Mouse (Mus musculus) heart, embryonic 11.5 days (tissue): Measurements from ENCODE around the gene Plxdc2. TPM values are rescaled to one million over a fixed set of nuclear protein-coding genes. Genes with fewer than 3 reads are reported as not detected.

Experiments
- ATAC-seq: fragments of 200-750 bp; cut with Nextera tagmentation; replicated peaks from 2 replicates; pipeline ENCODE4 v1.8.0; 2017; ENCODE audit warnings: moderate library complexity; ENCODE audit not compliant: insufficient number of reproducible peaks, low FRiP score, low TSS enrichment
- H3K27ac ChIP-seq: fragments of 300-500 bp; sonication (generic); 2 replicates; pipeline ENCODE4 v1.5.1; 2014; ENCODE audit warnings: mild to moderate bottlenecking, low read depth, low read length
- H3K27me3 ChIP-seq: fragments of 300-500 bp; sonication (generic); 2 replicates; pipeline ENCODE4 v1.6.1; 2014; ENCODE audit warnings: mild to moderate bottlenecking, low read length, mixed read lengths; ENCODE audit not compliant: control insufficient read depth, insufficient read depth
- H3K36me3 ChIP-seq: fragments of 300-500 bp; sonication (generic); 2 replicates; pipeline ENCODE4 v1.6.1; 2014; ENCODE audit warnings: mild to moderate bottlenecking, low read length, moderate library complexity, mixed read lengths; ENCODE audit not compliant: control insufficient read depth, insufficient read depth
- H3K4me1 ChIP-seq: fragments of 300-500 bp; sonication (generic); 2 replicates; pipeline ENCODE4 v1.6.1; 2014; ENCODE audit warnings: low read length; ENCODE audit not compliant: control insufficient read depth, insufficient read depth
- H3K4me2 ChIP-seq: fragments of 300-500 bp; sonication (generic); 2 replicates; pipeline ENCODE4 v1.6.1; 2014; ENCODE audit warnings: mild to moderate bottlenecking, moderate library complexity
- H3K4me3 ChIP-seq: fragments of 300-500 bp; sonication (generic); 2 replicates; pipeline ENCODE4 v1.5.1; 2014; ENCODE audit warnings: low read depth, low read length
- H3K9ac ChIP-seq: fragments of 300-500 bp; sonication (generic); 2 replicates; pipeline ENCODE4 v1.6.1; 2014; ENCODE audit warnings: mild to moderate bottlenecking, low read depth, low read length, moderate library complexity
- H3K9me3 ChIP-seq: fragments of 300-500 bp; sonication (generic); replicated peaks from 2 replicates; pipeline ENCODE4 v1.6.1; 2016; ENCODE audit warnings: low read length; ENCODE audit not compliant: control insufficient read depth
- WGBS: fragments of 180-500 bp; shearing (Covaris S2); extraction: QIAGEN DNeasy Blood & Tissue Kit; methylation state at CpG from one replicate; pipeline ENCODE4 v1.1.7; 2014; ENCODE audit not compliant: insufficient replicate concordance; 5-methylcytosine and 5-hydroxymethylcytosine counted together
- polyA plus RNA-seq: library from polyadenylated mRNA; unstranded; fragments of >200 nt; fragmentation: Nextera tagmentation; extraction: Ambion mirVana; gene quantifications from 2 replicates; pipeline ENCODE4 v1.2.1, GENCODE M21; 2014

The Plxdc2 gene
- polyA plus RNA-seq, 1 experiment from 2014 or later, result 18.4 TPM

DNA sequence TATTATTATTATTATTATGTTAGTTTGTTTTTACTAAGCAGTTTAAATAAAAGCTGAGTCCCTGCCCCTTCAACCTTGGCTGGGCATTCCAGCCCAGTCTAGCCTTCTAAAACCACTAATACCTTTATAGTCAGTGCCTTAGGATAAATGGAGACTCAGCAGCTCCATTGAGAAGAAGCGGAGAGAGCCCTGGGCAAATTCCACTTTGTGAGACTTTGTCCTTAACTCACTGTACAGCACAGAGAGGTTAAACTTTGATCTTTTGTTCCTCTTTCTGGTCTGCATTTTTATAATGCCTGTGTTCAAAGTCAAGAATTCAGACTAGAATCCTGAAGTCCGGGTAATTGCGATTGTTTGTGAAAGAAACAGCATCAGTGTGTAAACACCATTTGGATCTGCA is 41.4 kb downstream of the Plxdc2 start:
- no peak for ATAC-seq
- Histone ChIP-seq H3K27ac (no peak overlapping the region), H3K4me1 (no peaks in the 10 kb centered on the region), H3K27me3 (no peaks in the 10 kb centered on the region), H3K4me3 (no peak overlapping the region), H3K9ac (no peak overlapping the region), H3K36me3 (no peaks in the 10 kb centered on the region), H3K9me3 (no peaks in the 10 kb centered on the region), H3K4me2 (no peak overlapping the region)
- 91% methylated on average over 3 of the region's 3 CpGs for WGBS

DNA sequence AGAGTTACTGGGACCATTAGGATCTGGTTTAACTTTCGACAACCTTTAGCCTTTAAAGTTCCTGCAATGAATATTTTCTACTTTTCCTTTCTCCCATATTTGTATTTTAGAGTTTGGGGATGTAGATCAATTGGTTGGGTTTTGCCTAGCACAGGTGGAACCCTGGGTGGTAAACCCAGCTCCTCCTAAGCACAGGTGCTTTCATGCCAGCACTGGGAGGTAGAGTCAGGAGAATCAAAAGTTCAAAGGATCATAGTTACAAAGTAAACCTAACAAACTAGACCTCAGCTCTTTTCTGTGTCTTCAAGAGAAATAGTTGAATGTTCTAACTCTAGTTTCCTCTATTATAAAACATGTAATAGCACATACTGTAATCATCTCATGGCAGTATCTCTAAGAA is 41.9 kb downstream of the Plxdc2 start:
- no peaks in the 10 kb centered on the region for H3K27me3 ChIP-seq
- H3K4me1 ChIP-seq, result no peaks in the 10 kb centered on the region
- H3K27ac ChIP-seq, result no peak overlapping the region
- WGBS, result 81% methylated on average over 1 of the region's 1 CpGs
- H3K9ac ChIP-seq, result no peak overlapping the region
- H3K4me3 ChIP-seq, result no peak overlapping the region
- no peak for ATAC-seq
- no peaks in the 10 kb centered on the region for H3K9me3 ChIP-seq
- no peaks in the 10 kb centered on the region for H3K36me3 ChIP-seq
- H3K4me2 ChIP-seq, result no peak overlapping the region

DNA sequence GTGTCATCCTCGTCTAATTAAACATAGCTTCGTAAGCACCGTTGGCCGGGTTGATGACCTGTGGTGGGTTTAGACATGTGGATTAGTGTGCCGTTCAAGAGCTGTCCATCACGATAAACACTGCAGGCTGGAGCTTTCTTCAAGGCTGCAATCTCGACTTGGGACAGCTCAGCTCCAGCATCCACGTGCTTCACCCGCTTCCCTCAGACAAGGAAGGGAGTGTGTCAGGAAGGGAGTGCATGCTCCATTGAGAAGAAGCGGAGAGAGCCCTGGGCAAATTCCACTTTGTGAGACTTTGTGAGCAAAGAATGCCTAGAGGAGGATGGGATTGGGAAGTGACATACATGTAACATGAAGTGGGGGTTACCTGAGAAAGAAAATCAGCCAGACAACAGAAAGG is 42.8 kb downstream of the Plxdc2 start:
- H3K36me3 ChIP-seq, result no peaks in the 10 kb centered on the region
- H3K27ac ChIP-seq, result no peak overlapping the region
- 62% methylated on average over 10 of the region's 10 CpGs for WGBS
- no peak overlapping the region for H3K4me2 ChIP-seq
- H3K9me3 ChIP-seq, result no peaks in the 10 kb centered on the region
- H3K9ac ChIP-seq, result no peak overlapping the region
- no peaks in the 10 kb centered on the region for H3K4me1 ChIP-seq
- no peaks in the 10 kb centered on the region for H3K27me3 ChIP-seq
- ATAC-seq, result no peak
- H3K4me3 ChIP-seq, result no peak overlapping the region

DNA sequence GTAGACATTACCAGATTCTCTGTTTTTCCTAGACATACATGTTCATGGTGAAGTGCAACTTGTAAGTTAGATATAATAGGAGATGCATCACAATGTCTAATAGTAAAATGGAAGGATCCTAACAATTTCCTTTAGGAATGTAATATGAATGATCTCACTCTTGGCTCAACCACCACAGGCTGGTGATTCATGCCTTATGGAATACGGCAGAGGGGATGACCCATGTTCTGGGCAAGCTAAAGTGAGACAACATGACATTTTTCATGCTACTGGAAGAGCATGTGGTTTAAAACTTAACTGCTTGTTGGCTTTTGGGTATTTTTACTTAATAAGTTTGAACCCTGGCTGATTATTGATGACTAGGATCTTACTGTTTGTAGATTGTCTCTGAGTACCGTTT is 50.4 kb downstream of the Plxdc2 start:
- Histone ChIP-seq H3K4me3 (no peak overlapping the region), H3K9ac (no peak overlapping the region), H3K27me3 (no peaks in the 10 kb centered on the region), H3K4me1 (no peaks in the 10 kb centered on the region), H3K9me3 (no peaks in the 10 kb centered on the region), H3K27ac (no peak overlapping the region), H3K4me2 (no peak overlapping the region), H3K36me3 (no peaks in the 10 kb centered on the region)
- WGBS, result 74% methylated on average over 2 of the region's 2 CpGs
- no peak for ATAC-seq

DNA sequence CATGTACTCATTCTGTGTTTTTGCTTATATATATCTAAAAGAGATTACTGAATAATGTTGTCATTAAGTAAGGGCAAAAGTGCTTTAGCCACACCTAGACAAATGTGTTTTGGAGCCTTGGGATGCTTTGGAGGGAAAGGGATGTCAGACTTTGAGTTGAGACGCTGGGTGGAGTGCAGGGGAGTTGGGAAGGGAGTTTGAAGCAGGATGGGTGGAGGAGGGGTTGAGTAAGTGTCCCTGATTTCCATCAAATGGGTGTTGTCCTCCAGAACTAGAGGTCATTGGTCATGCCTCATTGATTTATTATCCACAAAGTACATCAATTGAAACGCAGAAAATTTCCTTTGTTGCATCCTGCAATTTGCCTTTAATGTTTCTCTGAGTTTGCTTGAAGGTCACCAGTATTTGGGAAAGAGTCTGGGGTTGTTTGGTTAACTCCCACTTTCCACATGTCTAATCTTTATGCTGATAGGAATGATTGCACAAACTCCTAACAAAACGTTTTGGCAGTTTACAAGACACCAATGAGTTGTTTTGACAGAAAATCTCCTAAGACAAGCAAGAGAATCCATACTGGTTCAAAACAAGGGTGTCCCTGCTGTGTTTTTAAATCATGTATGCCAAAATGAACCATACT is 58.4 kb downstream of the Plxdc2 start:
- Histone ChIP-seq H3K4me2 (no peak overlapping the region), H3K9ac (no peak overlapping the region), H3K4me3 (no peak overlapping the region), H3K4me1 (no peaks in the 10 kb centered on the region), H3K36me3 (no peaks in the 10 kb centered on the region), H3K27me3 (no peaks in the 10 kb centered on the region), H3K27ac (no peak overlapping the region), H3K9me3 (no peaks in the 10 kb centered on the region)
- 38% methylated on average over 3 of the region's 3 CpGs for WGBS
- no peak for ATAC-seq

DNA sequence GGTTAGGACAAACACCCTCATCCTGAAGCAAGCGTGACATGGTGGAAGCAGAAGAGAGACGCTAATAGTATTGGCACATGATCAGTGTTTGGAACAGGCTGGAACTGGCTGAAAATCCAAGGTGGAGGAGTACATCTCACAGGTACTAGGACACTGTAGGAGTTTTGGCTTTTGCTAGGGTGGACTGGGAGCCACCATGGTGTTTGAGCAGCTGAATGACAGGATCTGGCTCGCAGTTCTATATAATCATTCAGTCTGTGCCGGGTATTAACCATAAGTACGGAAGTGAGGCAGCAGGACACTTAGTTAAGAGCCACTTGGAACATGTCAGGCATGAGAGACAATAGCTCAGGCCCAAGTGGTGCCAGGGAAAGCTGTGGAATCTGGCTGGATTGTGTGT is 82.9 kb downstream of the Plxdc2 start:
- H3K36me3 ChIP-seq, result no peaks in the 10 kb centered on the region
- H3K4me3 ChIP-seq, result no peak overlapping the region
- ATAC-seq, result no peak
- 74% methylated on average over 5 of the region's 5 CpGs for WGBS
- no peak overlapping the region for H3K4me2 ChIP-seq
- no peak overlapping the region for H3K27ac ChIP-seq
- H3K4me1 ChIP-seq, result no peaks in the 10 kb centered on the region
- no peak overlapping the region for H3K9ac ChIP-seq
- no peaks in the 10 kb centered on the region for H3K27me3 ChIP-seq
- H3K9me3 ChIP-seq, result no peaks in the 10 kb centered on the region

DNA sequence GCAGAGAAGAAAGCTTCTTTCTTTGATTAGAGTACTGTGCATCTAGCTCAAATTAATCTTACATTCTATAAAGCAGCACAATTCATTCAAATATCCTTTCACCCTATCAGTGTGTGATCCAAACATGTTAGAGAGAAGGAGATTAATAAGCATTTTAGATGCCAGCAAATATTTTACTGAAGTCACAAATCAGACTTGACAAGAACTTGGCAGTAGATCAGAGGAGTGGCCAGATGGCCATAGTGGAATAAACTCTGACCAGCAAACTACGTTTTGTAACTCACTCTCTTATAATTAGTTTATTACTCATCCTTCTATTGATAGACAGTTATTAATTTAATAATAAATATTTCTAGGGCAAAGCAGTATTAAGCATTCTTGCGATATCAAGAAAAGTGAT is 86.5 kb downstream of the Plxdc2 start:
- WGBS, result 79% methylated on average over 2 of the region's 2 CpGs
- H3K27ac ChIP-seq, result no peak overlapping the region

DNA sequence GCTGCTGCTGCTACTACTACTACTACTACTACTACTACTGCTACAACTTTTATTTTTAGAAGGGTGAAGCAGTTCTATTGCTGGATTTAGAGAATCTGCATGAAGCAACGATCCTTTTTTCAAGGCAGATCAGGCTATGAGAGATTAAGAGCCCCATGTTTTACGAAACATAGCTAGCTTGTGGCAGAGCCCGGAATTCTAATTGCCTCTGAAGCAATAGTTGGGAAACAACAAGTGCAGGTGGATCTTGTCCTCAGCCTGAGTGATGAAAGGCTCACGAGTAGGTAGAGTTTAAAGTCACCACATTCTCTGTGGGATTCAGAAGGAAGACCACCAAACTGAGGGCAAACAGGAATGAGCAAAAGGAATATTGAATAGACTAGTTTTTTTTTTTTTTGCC is 91.8 kb downstream of the Plxdc2 start:
- 57% methylated on average over 4 of the region's 4 CpGs for WGBS
- Histone ChIP-seq H3K36me3 (no peaks in the 10 kb centered on the region), H3K27ac (no peak overlapping the region), H3K4me1 (no peaks in the 10 kb centered on the region), H3K27me3 (no peaks in the 10 kb centered on the region), H3K4me3 (no peak overlapping the region), H3K9me3 (no peaks in the 10 kb centered on the region; the same call in 1 of the 2 replicates), H3K9ac (no peak overlapping the region), H3K4me2 (no peak overlapping the region)
- ATAC-seq, result no peak

More for the DNA sequence above, 86.5 kb downstream of the Plxdc2 start:
- H3K36me3 ChIP-seq, result no peaks in the 10 kb centered on the region
- no peak overlapping the region for H3K9ac ChIP-seq
- H3K4me1 ChIP-seq, result no peaks in the 10 kb centered on the region
- ATAC-seq, result no peak
- H3K4me2 ChIP-seq, result no peak overlapping the region
- H3K27me3 ChIP-seq, result no peaks in the 10 kb centered on the region
- H3K4me3 ChIP-seq, result no peak overlapping the region
- no peaks in the 10 kb centered on the region for H3K9me3 ChIP-seq

DNA sequence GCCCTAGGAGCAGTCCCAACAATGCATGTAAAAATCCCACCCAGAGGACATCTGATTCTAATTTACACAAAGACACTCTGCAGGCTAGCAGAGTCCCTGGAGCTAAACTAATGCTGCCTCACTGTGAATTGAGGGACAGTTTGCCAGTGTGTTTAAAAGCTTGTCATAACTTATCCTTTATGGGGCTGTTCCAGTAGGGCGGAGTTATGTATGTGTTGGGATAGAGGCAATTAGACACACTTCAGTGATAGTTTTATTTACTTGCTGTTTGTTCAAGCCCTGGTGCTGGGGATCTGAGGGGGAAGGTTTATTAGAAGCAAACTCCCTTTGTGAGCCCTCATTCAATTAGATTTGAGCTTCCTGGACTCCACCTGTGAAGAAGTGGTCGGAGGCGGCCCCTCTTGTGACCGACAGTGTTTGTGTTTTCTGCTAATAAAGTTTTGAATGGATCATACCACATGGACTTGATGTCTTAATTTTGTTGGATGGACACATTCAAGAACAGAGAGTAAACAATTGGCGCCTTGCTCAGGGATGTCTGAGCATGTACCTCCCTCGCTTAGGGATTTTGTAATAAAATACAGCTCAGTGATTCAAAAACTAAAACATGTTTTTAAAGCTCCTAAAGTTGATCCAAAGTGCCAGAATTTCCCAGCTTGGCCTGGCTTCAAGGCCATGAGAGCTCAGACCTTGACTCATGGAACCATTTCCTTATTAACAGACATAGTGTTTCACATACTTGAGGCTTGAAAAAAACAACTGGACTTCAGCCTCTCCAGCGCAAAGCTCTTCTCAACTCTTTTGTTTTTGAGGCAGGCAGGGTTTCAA is 94.9 kb downstream of the Plxdc2 start:
- H3K27ac ChIP-seq, result no peak overlapping the region
- no peaks in the 10 kb centered on the region for H3K27me3 ChIP-seq
- no peaks in the 10 kb centered on the region for H3K4me1 ChIP-seq
- WGBS, result 85% methylated on average over 7 of the region's 7 CpGs
- H3K4me2 ChIP-seq, result no peak overlapping the region
- no peaks in the 10 kb centered on the region; the same call in 1 of the 2 replicates for H3K9me3 ChIP-seq
- no peak overlapping the region for H3K4me3 ChIP-seq
- H3K36me3 ChIP-seq, result no peaks in the 10 kb centered on the region
- no peak overlapping the region for H3K9ac ChIP-seq
- no peak for ATAC-seq
